Mouse (Mus musculus): Measurements from ENCODE around the gene Spata5. TPM values are rescaled to one million over a fixed set of nuclear protein-coding genes. Genes with fewer than 3 reads are reported as not detected.
"Not testable (repeated sequence)": the region's sequence is repeated elsewhere in the genome, so short reads cannot be mapped to it uniquely, and the experiment has no call there.

Spata5 gene
- polyA plus RNA-seq, 2 experiments from 2014 or later: 21.9 to 41.4 TPM

GRCm38 (mm10) chr3:37576840-37577239 lies 157.1 kb downstream of the Spata5 start:
- no peak for ATAC-seq

GRCm38 (mm10) chr3:37577706-37578105 lies 158.0 kb downstream of the Spata5 start:
- no peak for ATAC-seq

- no peak for ATAC-seq
Observed at GRCm38 (mm10) chr3:37584576-37584975, 164.9 kb downstream of the Spata5 start.

GRCm38 (mm10) chr3:37585967-37586730 lies 166.5 kb downstream of the Spata5 start:
- no peak for ATAC-seq

- ATAC-seq: no peak
Observed at GRCm38 (mm10) chr3:37586731-37587578, 167.3 kb downstream of the Spata5 start.

GRCm38 (mm10) chr3:37595721-37596120 lies 176.0 kb downstream of the Spata5 start:
- no peak for ATAC-seq

- ATAC-seq: no peak
Observed at GRCm38 (mm10) chr3:37596519-37596918, 176.8 kb downstream of the Spata5 start.

GRCm38 (mm10) chr3:37597200-37597599 lies 177.5 kb downstream of the Spata5 start:
- no peak for ATAC-seq

GRCm38 (mm10) chr3:37599641-37600040 lies 179.9 kb downstream of the Spata5 start:
- not testable (repeated sequence) for ATAC-seq

GRCm38 (mm10) chr3:37602356-37602755 lies 182.7 kb downstream of the Spata5 start:
- no peak for ATAC-seq

- no peak for ATAC-seq
Observed at GRCm38 (mm10) chr3:37602890-37603289, 183.2 kb downstream of the Spata5 start.

- ATAC-seq: no peak
Observed at GRCm38 (mm10) chr3:37603541-37603940, 183.8 kb downstream of the Spata5 start.

- no peak for ATAC-seq
Observed at GRCm38 (mm10) chr3:37604976-37605875, 185.5 kb downstream of the Spata5 start.

GRCm38 (mm10) chr3:37605876-37606238 lies 186.2 kb downstream of the Spata5 start:
- ATAC-seq: no peak

GRCm38 (mm10) chr3:37608926-37609325 lies 189.2 kb downstream of the Spata5 start:
- no peak for ATAC-seq

- no peak for ATAC-seq
Observed at GRCm38 (mm10) chr3:37610670-37611069, 191.0 kb downstream of the Spata5 start.

- no peak for ATAC-seq
Observed at GRCm38 (mm10) chr3:37613722-37614121, 194.0 kb downstream of the Spata5 start.

GRCm38 (mm10) chr3:37614878-37615650 lies 195.4 kb downstream of the Spata5 start:
- ATAC-seq: no peak

GRCm38 (mm10) chr3:37616586-37617547 lies 197.2 kb downstream of the Spata5 start:
- no peak for ATAC-seq

Data from CD4-positive, CD25-positive, alpha-beta regulatory T cell, adult 4 months (primary cell).